Mouse (Mus musculus) liver, postnatal 0 days (tissue): ENCODE results near the gene Clec3a.

Experiments
- CTCF ChIP-seq: sonication (generic); IDR thresholded peaks from 2 replicates; pipeline ENCODE4 v1.5.1; 2016; ENCODE audit warnings: antibody characterized with exemption, low read depth
- EP300 ChIP-seq: IDR thresholded peaks from 2 replicates; pipeline ENCODE4 v1.6.1; 2016; ENCODE audit warnings: antibody characterized with exemption, low read depth, mild to moderate bottlenecking

GRCm38 (mm10) chr8:114463305-114463704, 45.4 kb downstream of the Clec3a start:
- no peak for TF ChIP-seq CTCF
- TF ChIP-seq EP300 = no peak
